Mouse (Mus musculus): ENCODE measurements at regions not wholly inside any gene's neighbourhood (a gene's known extent, or its start where the extent isn't known, plus 50 kb on each side); places are given as distances from the start of the nearest gene placed in this dataset.
A peak's percentile ranks its signal among the peaks of the same experiment; 100 is the strongest.

GRCm38 (mm10) chr16:70093224-70093623 lies 220.5 kb upstream of the Gbe1 start:
- no peak for DNase-seq (ENCODE audit: low read depth, low spot score)

GRCm38 (mm10) chr16:70095221-70095620 lies 218.5 kb upstream of the Gbe1 start:
- no peak for DNase-seq (ENCODE audit: low read depth, low spot score)

GRCm38 (mm10) chr16:70103791-70104378 lies 209.9 kb upstream of the Gbe1 start:
- DNase-seq (ENCODE audit: low read depth, low spot score) = no peak

GRCm38 (mm10) chr16:70141466-70141865 lies 172.3 kb upstream of the Gbe1 start:
- DNase-seq (ENCODE audit: low read depth, low spot score) = no peak

GRCm38 (mm10) chr16:70147673-70148359 lies 165.9 kb upstream of the Gbe1 start:
- peak; percentile 28 for DNase-seq (ENCODE audit: low read depth, low spot score)

GRCm38 (mm10) chr16:70154587-70154986 lies 159.2 kb upstream of the Gbe1 start:
- no peak for DNase-seq (ENCODE audit: low read depth, low spot score)

GRCm38 (mm10) chr16:70160539-70160938 lies 153.2 kb upstream of the Gbe1 start:
- no peak for DNase-seq (ENCODE audit: low read depth, low spot score)

GRCm38 (mm10) chr16:70175140-70175539 lies 138.6 kb upstream of the Gbe1 start:
- DNase-seq (ENCODE audit: low read depth, low spot score) = no peak

GRCm38 (mm10) chr16:70178975-70179374 lies 134.8 kb upstream of the Gbe1 start:
- no peak for DNase-seq (ENCODE audit: low read depth, low spot score)

- DNase-seq (ENCODE audit: low read depth, low spot score) = no peak
Observed at GRCm38 (mm10) chr16:70213861-70214597, 99.7 kb upstream of the Gbe1 start.

- no peak for DNase-seq (ENCODE audit: low read depth, low spot score)
Observed at GRCm38 (mm10) chr16:70214800-70215199, 98.9 kb upstream of the Gbe1 start.

GRCm38 (mm10) chr16:70227601-70228226 lies 86.0 kb upstream of the Gbe1 start:
- no peak for DNase-seq (ENCODE audit: low read depth, low spot score)

- DNase-seq (ENCODE audit: low read depth, low spot score) = peak; percentile 47
Observed at GRCm38 (mm10) chr16:70232706-70233105, 81.0 kb upstream of the Gbe1 start.

- no peak for DNase-seq (ENCODE audit: low read depth, low spot score)
Observed at GRCm38 (mm10) chr16:70235189-70235588, 78.6 kb upstream of the Gbe1 start.

GRCm38 (mm10) chr16:70239432-70239941 lies 74.3 kb upstream of the Gbe1 start:
- no peak for DNase-seq (ENCODE audit: low read depth, low spot score)

GRCm38 (mm10) chr16:70244205-70244756 lies 69.5 kb upstream of the Gbe1 start:
- DNase-seq (ENCODE audit: low read depth, low spot score) = no peak

GRCm38 (mm10) chr16:70244963-70245362 lies 68.8 kb upstream of the Gbe1 start:
- DNase-seq (ENCODE audit: low read depth, low spot score) = no peak

GRCm38 (mm10) chr16:70259364-70259763 lies 54.4 kb upstream of the Gbe1 start:
- no peak for DNase-seq (ENCODE audit: low read depth, low spot score)

GRCm38 (mm10) chr16:70260151-70260550 lies 53.6 kb upstream of the Gbe1 start:
- no peak for DNase-seq (ENCODE audit: low read depth, low spot score)

Measured in ZHBTc4 (cell line).